Mouse (Mus musculus): ENCODE data around the gene St3gal4.
A peak's percentile ranks its signal among the peaks of the same experiment; 100 is the strongest.

St3gal4 gene

DNA sequence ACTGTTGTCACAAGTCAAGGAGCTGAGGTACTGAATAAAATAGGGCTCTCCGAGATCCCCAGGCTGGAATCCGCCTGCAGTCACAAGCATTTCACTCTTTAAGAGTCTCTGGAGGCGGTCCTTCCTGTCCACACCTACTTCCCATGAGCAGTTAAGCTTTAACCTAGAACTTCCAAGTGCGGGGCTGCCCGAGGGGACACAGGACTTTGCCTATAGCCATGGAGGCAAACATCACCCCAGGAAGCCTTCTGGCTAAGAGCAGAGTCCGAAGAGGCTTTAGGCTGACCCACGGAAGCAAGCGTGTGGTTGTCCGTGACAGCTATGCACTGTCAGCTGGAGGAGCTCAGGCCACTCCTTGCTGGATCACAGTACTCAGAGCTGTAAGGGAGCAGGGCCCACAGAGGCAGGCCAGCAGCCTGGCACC, 9.9 kb upstream of the St3gal4 start:
- DNase-seq (ENCODE audit: low spot score) = no peak

DNA sequence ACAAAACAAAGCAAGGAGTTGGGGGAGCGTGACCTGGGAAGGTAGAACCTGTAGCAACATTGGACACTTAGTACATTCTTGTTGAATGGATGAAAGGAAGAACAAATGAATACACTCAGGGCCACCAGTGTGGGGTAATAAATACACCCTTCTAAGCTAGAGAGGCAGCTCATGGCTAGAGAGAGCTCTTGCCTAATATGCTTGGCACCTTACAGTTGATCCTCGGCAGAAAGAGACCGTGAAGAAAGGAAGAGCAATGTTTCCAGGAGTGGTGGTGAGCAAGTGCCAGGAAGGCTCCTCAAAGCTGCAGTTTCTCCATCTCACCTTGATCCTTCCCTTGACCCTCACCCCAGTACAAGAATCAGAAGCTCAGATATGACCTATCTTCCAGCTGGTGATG, 9.5 kb upstream of the St3gal4 start:
- no peak for DNase-seq (ENCODE audit: low spot score)

DNA sequence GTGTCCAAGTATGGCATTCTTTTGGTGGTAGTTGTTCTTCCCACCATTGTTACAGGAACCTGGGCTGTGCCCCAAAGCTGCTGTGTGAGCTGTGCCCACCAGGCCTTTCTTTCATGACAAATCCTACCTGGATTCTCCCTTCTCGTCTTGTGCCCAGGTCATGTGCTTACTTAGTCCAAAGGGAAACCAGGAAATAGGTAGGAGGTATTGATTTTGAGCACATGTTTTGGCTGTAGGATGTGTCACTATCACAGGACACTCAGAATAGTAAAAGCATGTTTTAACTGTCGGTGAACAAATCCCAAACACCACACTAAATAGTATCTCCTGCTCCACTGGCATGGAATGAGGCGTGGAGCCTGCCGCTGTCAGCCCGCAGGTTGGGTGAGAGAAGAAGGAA, 8.5 kb upstream of the St3gal4 start:
- DNase-seq (ENCODE audit: low spot score) = no peak

DNA sequence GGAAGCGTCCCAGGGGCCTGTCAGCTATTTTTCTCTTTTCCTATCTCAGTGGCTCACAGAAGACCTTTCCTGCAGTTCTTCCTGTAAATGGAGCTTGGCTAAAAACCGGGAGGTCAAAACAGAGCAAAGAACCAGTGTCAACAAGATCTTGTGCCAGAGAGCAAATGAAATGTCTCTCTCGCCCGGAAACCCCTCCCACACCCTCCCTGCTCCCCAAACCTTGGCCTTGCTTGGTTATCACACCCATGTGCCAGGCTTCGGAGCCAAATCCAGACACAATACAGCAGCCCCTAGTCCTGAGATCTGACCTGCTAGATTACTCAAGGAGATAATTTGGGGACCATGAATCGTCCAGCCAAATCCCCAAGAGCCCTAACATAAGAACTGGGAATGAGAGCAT, 8.1 kb upstream of the St3gal4 start:
- DNase-seq (ENCODE audit: low spot score) = no peak

GRCm38 (mm10) chr9:35124678-35124955, 5.5 kb upstream of the St3gal4 start:
- DNase-seq (ENCODE audit: low spot score) = no peak

- DNase-seq (ENCODE audit: low spot score) = no peak
Observed at GRCm38 (mm10) chr9:35123804-35124677, 5.0 kb upstream of the St3gal4 start.

DNA sequence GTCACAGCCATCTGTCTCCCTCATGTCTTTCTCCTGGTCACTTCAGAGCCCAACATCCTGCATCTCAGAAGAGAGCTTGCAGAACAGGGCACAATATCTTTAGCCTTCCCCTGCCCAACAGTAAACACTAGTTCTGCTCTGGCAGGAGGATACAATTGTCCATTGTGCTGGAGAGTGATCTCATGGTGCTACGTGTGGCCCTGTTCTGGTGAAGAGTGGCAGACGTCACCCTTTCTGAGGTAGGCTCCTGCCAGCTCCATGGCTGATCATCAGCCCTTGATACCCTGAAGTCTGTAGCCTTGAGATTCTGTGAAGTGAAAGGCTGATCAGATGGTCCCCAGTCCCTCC, 4.4 kb upstream of the St3gal4 start:
- no peak for DNase-seq (ENCODE audit: low spot score)

GRCm38 (mm10) chr9:35122551-35123266, 3.6 kb upstream of the St3gal4 start:
- DNase-seq (ENCODE audit: low spot score) = no peak

GRCm38 (mm10) chr9:35118563-35118962, 505 bp downstream of the St3gal4 start:
- DNase-seq (ENCODE audit: low spot score) = no peak

GRCm38 (mm10) chr9:35117384-35118295, 1.4 kb downstream of the St3gal4 start:
- no peak for DNase-seq (ENCODE audit: low spot score)

DNA sequence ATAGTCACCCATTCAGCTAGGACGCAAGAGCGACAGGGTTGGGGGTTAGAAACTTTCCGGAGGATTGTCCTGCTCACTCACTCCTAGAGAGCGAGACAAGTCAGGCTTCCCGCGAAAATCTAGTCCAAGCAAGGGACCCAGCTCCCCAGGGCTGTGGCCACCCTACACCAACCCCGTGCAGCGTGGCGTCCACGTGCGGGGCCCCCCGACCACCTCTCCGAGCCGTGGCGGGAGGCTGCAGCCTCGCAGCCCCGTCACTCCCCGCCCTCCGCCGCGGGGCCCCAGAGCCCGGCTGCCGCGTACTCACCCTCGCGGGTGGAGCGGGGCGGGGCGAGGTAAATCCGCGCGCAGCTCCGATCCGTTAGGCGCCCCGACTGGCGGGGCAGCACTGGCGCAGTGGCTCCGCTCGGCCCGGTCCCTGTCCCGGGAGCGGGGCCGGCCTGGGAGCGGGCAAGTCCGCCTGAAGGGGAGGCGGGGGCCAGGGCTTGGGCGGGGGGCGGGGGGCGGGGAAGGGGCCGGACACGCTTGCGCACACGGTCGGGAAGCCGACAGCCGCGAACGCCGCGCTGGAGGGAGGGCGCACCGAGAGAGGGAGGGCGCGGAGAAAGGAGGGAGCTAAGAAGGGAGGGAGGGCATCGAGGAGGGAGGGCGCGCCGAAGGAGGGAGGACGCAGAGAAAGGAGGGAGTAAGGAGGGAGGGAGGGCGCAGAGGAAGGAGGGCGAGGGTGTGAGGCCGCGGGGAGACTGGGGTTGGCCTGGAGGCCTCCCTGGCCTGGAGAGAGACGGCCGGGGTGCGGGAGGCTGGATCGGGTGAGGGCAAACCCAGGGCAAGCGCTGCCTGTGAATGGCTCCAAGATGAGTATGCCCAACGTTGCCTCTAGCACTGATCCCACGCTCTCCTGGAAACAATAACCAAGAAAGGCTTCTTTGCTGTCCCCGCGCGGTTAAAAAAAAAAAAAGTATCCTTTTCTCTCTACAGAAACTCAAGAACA, 2.4 kb downstream of the St3gal4 start:
- peak; percentile 36 for DNase-seq (ENCODE audit: low spot score)

- no peak for DNase-seq (ENCODE audit: low spot score)
Observed at GRCm38 (mm10) chr9:35115804-35116203, 3.3 kb downstream of the St3gal4 start.

- DNase-seq (ENCODE audit: low spot score) = no peak
Observed at GRCm38 (mm10) chr9:35115299-35115698, 3.8 kb downstream of the St3gal4 start.

DNA sequence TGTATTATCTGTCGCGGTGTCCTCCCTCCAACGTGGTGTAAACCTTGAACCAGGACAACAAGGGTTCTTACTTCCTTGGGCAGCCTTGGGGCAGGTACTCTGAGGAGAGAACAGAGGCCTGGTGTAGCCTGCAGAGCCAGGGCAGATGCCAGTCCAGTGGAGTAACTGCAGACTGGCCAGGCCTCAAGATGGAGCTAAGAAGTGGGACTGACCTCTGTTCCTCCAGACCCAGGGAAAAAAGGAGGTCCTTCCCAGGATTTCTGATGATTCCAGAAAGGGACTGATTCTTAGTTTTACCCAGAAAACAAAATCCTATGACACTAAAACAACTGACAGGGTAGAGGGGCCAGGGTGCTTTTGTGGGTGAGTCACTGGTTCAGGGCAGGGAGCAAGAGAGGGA, 4.8 kb downstream of the St3gal4 start:
- DNase-seq (ENCODE audit: low spot score) = no peak

GRCm38 (mm10) chr9:35111941-35112595, 7.0 kb downstream of the St3gal4 start:
- DNase-seq (ENCODE audit: low spot score) = no peak

DNA sequence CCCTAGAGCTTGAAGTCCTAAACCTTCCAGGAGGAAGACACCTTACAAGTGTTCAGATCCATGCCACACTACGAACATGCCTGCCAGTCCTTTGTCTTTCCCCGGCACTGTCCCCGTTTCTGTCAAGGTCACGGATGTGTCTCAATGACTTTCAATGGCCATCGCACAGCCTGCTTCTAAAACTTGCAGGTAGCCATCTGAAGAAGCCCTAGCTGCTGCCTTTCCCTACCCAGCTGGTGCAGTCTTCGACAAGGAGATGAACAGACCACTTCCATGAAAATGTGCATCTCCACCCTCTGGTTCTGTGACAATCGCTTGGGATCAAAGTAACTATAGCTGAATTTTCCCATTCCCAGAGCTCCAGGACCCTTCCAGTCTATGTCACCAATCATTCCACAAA, 7.6 kb downstream of the St3gal4 start:
- no peak for DNase-seq (ENCODE audit: low spot score)

DNA sequence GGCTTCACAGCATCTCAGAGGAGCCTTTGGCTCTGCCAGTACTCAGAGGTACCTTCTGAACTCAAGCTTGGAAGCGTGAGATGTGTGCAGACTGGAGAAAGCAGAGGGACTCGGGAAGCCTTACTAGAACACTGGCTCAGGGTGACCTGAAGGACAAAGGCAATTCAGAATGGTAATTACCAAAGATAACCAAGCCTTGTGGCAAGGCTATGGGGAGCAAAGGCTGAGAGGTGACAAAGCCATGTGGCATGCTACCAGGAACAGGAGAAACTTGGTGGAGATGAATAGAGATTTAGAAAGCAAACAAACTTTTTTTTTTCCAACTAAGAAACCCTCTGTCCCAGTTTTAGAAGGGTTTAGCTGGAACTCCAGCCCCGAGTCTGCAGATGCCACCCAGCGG, 8.5 kb downstream of the St3gal4 start:
- no peak for DNase-seq (ENCODE audit: low spot score)

DNA sequence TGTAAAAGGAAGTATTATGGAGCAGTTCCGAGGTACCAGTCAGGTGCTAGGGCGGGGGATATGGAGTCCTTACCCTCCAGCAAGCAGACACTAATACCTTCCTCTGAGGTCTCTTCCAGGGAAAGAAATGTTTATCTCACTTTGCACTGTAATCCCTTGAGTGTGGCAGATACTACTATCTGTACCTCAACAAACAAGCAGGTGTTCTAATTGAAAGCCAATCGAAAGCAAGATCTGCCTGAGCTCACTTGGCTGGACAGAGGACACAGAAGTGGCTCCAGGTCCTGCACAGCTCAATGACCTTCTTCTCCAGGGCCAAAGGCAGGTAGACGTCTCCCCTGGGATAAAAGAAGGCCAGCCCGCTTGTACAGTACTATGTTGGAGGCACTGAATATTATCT, 9.0 kb downstream of the St3gal4 start:
- DNase-seq (ENCODE audit: low spot score) = no peak

DNA sequence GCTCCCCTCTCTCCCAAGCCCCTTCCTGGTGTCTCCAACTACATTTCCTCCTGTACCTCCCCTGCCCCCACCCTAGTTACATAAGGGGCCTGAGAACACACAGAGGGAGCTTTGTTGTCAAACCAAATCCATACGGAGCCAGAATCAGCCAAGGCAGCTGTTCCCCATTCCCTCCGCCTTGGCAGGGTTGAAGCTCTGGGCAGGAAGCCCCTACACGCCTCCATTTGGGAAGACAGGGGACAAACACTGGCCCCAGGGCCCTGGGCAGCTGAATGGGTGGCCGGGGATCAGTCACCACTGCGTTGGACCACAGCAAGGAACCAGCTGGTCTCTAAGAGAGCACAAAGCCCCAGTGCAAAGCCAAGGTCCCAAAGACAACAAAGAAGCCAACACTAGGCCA, 10.2 kb downstream of the St3gal4 start:
- DNase-seq (ENCODE audit: low spot score) = no peak

GRCm38 (mm10) chr9:35108066-35108465, 11.0 kb downstream of the St3gal4 start:
- DNase-seq (ENCODE audit: low spot score) = no peak

GRCm38 (mm10) chr9:35107396-35107795, 11.7 kb downstream of the St3gal4 start:
- no peak for DNase-seq (ENCODE audit: low spot score)
